Mouse (Mus musculus) embryonic facial prominence, embryonic 15.5 days (tissue): ENCODE measurements around the gene Dmkn. TPM values are rescaled to one million over a fixed set of nuclear protein-coding genes. Genes with fewer than 3 reads are reported as not detected.
"Not testable (repeated sequence)": the region's sequence is repeated elsewhere in the genome, so short reads cannot be mapped to it uniquely, and the experiment has no call there.

Source experiments
- ATAC-seq: fragments of 200-750 bp; cut with Nextera tagmentation; 2 replicates; pipeline ENCODE4 v1.8.0; 2017; ENCODE audit warnings: low read depth, moderate TSS enrichment; ENCODE audit not compliant: insufficient number of reproducible peaks, low FRiP score, low TSS enrichment
- H3K27ac ChIP-seq: fragments of 300-500 bp; sonication (generic); replicated peaks from 2 replicates; pipeline ENCODE4 v1.5.1; 2015; ENCODE audit warnings: mild to moderate bottlenecking, inconsistent platforms
- H3K27me3 ChIP-seq: fragments of 300-500 bp; sonication (generic); 2 replicates; pipeline ENCODE4 v1.6.1; 2015; ENCODE audit warnings: inconsistent platforms
- H3K36me3 ChIP-seq: fragments of 300-500 bp; sonication (generic); 2 replicates; pipeline ENCODE4 v1.6.1; 2015; ENCODE audit warnings: mild to moderate bottlenecking, inconsistent platforms
- H3K4me1 ChIP-seq: fragments of 300-500 bp; sonication (generic); 2 replicates; pipeline ENCODE4 v1.6.1; 2015; ENCODE audit warnings: inconsistent platforms
- H3K4me2 ChIP-seq: fragments of 300-500 bp; sonication (generic); replicated peaks from 2 replicates; pipeline ENCODE4 v1.6.1; 2015; ENCODE audit warnings: mild to moderate bottlenecking, inconsistent platforms
- H3K4me3 ChIP-seq: fragments of 300-500 bp; sonication (generic); replicated peaks from 2 replicates; pipeline ENCODE4 v1.5.1; 2015; ENCODE audit warnings: mild to moderate bottlenecking, inconsistent platforms
- H3K9ac ChIP-seq: fragments of 300-500 bp; sonication (generic); 2 replicates; pipeline ENCODE4 v1.6.1; 2015; ENCODE audit warnings: inconsistent platforms
- H3K9me3 ChIP-seq: fragments of 300-500 bp; sonication (generic); replicated peaks from 2 replicates; pipeline ENCODE4 v1.6.1; 2016; ENCODE audit warnings: inconsistent platforms
- WGBS: fragments of 180-500 bp; shearing (Covaris S2); methylation state at CpG from one replicate; pipeline ENCODE4 v1.1.7; 2015; 5-methylcytosine and 5-hydroxymethylcytosine counted together
- polyA plus RNA-seq: library from polyadenylated mRNA; unstranded; fragments of >200 nt; fragmentation: Nextera tagmentation; extraction: Ambion mirVana; gene quantifications from 2 replicates; pipeline ENCODE4 v1.2.1, GENCODE M21; 2015

Dmkn gene
- 491 and 576 TPM in 2 replicates for polyA plus RNA-seq

DNA sequence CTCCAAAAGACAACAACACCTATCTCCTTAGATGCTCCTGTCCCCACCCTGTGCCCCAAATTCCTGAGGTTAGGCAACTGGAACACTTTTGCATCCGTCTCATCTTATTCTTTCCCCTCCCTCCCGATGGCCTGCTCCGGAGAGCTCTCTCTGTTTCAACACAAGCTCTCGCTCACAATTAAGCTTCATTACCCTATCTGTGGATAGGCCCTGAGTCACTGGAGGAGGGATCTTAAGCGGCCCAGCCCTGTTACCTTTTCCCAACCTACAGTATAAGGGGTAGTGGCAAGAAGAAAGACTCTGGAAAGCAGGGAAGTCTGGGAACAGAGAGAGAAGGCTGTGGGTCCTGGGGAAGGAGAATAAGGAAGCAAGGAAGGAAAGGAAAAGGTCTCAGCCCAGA lies at the start of gene Dmkn:
Gene Dmkn, plus strand, starts transcription at position 301 of the 400 bp plus-strand sequence.
- 30% methylated on average over 5 of the region's 5 CpGs for WGBS
- no peak within 1 kb of the TSS for H3K4me2 ChIP-seq
- no peaks in the 10 kb centered on the region for H3K4me1 ChIP-seq
- no peaks in the 10 kb centered on the region for H3K9me3 ChIP-seq
- peak within 1 kb of the TSS; percentile 24 for H3K4me3 ChIP-seq
- no peak within 1 kb of the TSS for H3K9ac ChIP-seq
- ATAC-seq, result no peak
- H3K27ac ChIP-seq, result peak within 1 kb of the TSS; percentile 51; the same call in 1 of the 2 replicates
- peaks cover 8% of the 10 kb centered on the region; the same call in 1 of the 2 replicates for H3K27me3 ChIP-seq
- H3K36me3 ChIP-seq, result no peaks in the 10 kb centered on the region

DNA sequence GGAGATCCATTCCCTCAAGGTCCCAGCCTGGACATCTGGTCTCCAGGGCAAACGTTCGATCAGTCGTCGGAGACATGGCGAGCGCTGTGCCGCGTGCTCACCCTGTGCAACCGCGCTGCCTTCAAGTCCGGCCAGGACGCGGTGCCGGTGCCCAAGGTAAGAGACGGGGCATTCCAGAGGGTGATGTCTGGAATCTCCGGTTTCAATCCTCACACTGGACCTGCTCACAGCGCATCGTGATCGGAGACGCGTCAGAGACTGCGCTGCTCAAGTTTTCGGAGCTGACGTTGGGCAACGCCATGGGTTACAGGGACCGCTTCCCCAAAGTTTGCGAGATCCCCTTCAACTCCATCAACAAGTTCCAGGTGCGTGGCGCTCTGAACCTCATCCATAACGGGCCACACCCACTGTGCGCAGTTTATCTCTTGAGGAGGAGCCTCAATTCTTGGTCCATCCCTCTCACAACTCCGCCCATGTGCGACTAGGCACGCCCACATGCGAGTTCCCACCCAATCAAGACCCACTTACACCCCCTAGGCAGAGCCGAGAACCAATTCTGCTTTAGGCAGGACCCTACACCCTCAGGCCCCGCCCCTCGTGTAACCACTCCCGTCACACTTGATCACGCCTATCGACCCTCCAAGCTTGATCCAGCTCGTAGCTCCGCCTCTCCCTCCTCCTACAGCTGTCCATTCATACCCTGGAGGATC lies 46.4 kb upstream of the Dmkn start:
- Histone ChIP-seq H3K4me3 (peak overlapping the region; percentile 36), H3K36me3 (no peaks in the 10 kb centered on the region), H3K27ac (no peak overlapping the region), H3K4me2 (peak overlapping the region; percentile 59), H3K27me3 (peaks cover 36% of the 10 kb centered on the region), H3K9ac (no peak overlapping the region), H3K9me3 (no peaks in the 10 kb centered on the region), H3K4me1 (peaks cover 10% of the 10 kb centered on the region)
- peak; percentile 90 for ATAC-seq
- 3% methylated on average over 43 of the region's 43 CpGs for WGBS

DNA sequence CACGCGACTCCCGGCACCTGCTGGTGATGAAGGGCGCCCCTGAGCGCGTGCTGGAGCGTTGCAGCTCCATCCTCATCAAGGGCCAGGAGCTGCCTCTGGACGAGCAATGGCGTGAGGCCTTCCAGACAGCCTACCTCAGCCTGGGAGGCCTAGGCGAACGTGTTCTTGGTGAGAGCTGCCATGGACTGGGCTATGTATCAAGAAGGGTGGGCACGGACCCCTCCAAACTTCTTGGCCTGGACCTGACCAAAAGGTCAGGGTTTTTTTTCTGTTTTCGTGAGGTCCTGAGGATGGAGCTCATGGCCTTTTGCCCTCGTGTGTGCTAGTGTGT lies 45.9 kb upstream of the Dmkn start:
- Histone ChIP-seq H3K4me3 (peak overlapping the region; percentile 36), H3K4me1 (peaks cover 10% of the 10 kb centered on the region), H3K27me3 (peaks cover 39% of the 10 kb centered on the region), H3K9ac (no peak overlapping the region), H3K4me2 (peak overlapping the region; percentile 59), H3K36me3 (no peaks in the 10 kb centered on the region), H3K27ac (no peak overlapping the region), H3K9me3 (no peaks in the 10 kb centered on the region)
- 11% methylated on average over 14 of the region's 14 CpGs for WGBS
- ATAC-seq, result no peak

DNA sequence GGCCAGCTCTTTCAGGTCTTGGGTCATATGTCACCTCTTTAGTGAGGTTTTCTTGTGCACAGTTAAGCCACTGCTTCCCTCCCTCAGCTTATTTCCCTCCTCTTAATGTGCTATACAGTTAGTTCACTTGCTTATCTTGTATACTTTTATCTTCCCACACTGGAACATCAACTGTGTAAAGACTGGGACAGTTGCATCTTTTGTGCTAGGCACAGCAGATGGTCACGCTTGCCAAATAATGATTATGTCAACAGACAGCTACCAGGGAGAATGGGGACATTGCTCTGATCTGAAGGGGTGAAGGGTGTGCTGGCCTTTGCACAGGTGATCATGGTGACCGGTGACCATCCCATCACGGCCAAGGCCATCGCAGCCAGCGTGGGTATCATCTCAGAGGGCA lies 43.9 kb upstream of the Dmkn start:
- Histone ChIP-seq H3K27me3 (peaks cover 39% of the 10 kb centered on the region), H3K4me1 (peaks cover 10% of the 10 kb centered on the region), H3K36me3 (no peaks in the 10 kb centered on the region), H3K9ac (no peak overlapping the region), H3K4me2 (no peak overlapping the region), H3K9me3 (no peaks in the 10 kb centered on the region), H3K27ac (no peak overlapping the region), H3K4me3 (no peak overlapping the region)
- no peak for ATAC-seq
- WGBS, result 91% methylated on average over 5 of the region's 5 CpGs

DNA sequence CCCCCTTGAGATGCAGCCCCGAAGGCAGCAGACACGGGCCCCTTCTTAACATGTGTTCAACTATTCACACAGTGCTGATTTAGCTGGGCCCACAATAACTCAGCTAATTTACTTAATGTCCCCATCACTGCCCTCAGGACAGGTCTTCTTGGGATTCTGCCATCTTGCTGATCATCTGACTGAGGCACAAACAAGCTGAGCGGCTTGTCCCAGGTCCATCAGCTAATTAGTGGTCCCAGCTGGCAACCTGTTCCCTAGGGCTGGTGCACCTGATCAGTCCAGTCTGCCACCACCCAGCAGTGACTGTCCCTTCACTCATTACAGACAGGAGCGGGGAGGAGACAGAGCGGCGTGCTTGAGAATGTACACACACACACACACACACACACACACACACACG lies 42.3 kb upstream of the Dmkn start:
- H3K27ac ChIP-seq, result no peak overlapping the region
- H3K9me3 ChIP-seq, result no peaks in the 10 kb centered on the region
- H3K27me3 ChIP-seq, result peaks cover 25% of the 10 kb centered on the region
- peaks cover 3% of the 10 kb centered on the region for H3K36me3 ChIP-seq
- no peak overlapping the region for H3K4me2 ChIP-seq
- H3K4me1 ChIP-seq, result peaks cover 10% of the 10 kb centered on the region
- 77% methylated on average over 7 of the region's 7 CpGs for WGBS
- H3K9ac ChIP-seq, result no peak overlapping the region
- ATAC-seq, result no peak
- H3K4me3 ChIP-seq, result no peak overlapping the region

DNA sequence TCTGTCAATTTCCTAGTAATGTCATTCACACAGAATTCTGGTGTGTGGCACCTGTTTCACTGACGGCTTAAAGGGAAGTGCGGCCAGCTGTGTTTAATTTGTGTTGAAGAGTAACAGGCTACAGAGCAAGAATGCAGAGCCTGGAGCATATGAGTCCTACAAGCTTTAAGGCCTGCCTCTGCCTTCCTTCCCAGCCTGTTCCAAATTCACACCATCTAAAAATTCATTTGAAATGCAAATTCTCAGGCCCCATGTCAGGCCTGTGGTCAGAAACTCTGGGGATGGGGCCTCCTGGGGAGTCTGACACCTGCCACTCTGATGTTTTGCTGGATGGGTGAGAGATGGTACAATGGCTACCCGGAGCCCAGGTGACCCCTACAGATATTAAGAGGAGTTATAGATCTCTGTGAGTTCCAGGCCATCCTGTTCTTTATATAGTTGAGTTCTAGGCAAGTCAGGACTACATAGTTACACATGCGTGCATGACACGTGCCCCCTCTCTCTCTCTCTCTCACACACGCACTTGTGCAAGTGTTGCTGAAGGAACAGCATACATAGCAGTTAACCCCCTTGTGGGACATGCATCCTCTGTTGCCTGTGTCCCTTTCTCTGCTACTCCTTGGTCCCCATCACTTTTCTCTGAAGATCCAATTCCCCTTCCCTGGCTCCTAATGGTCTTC lies 40.1 kb upstream of the Dmkn start:
- Histone ChIP-seq H3K9ac (no peak overlapping the region), H3K9me3 (no peaks in the 10 kb centered on the region), H3K4me3 (no peak overlapping the region), H3K27me3 (0 out of 2 replicates have a peak, but pooled peaks cover 7% of the 10 kb centered on the region), H3K36me3 (peaks cover 16% of the 10 kb centered on the region), H3K27ac (no peak overlapping the region), H3K4me1 (peaks cover 6% of the 10 kb centered on the region), H3K4me2 (no peak overlapping the region)
- WGBS, result 49% methylated on average over 6 of the region's 6 CpGs
- no peak for ATAC-seq

DNA sequence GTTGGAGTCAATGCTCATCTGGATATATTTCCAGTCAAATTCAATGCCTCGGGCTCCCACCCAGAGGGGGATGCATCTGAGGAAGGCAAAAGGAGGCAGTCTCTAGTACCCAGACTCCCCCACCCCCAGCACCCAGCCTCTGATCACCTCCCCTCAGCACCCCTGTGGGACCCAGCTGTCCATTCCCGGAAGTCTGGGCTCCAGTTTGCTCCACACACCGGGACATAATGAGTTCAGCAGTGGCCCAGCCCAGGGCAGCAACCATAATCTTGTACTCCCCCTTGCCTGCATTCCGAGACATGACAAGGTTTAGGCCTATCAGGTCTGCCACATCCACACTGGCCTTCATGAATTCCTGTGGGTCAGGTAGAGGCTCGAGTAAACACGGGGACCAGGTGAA lies 35.3 kb upstream of the Dmkn start:
- 79% methylated on average over 6 of the region's 6 CpGs for WGBS
- H3K9me3 ChIP-seq, result no peaks in the 10 kb centered on the region
- no peaks in the 10 kb centered on the region for H3K27me3 ChIP-seq
- 0 out of 2 replicates have a peak overlapping the region, but pooled peaks have one; percentile 77 for H3K9ac ChIP-seq
- peaks cover 18% of the 10 kb centered on the region for H3K4me1 ChIP-seq
- H3K4me3 ChIP-seq, result peak overlapping the region; percentile 66
- peak overlapping the region; percentile 78 for H3K4me2 ChIP-seq
- H3K27ac ChIP-seq, result no peak overlapping the region
- no peak for ATAC-seq
- H3K36me3 ChIP-seq, result peaks cover 31% of the 10 kb centered on the region

DNA sequence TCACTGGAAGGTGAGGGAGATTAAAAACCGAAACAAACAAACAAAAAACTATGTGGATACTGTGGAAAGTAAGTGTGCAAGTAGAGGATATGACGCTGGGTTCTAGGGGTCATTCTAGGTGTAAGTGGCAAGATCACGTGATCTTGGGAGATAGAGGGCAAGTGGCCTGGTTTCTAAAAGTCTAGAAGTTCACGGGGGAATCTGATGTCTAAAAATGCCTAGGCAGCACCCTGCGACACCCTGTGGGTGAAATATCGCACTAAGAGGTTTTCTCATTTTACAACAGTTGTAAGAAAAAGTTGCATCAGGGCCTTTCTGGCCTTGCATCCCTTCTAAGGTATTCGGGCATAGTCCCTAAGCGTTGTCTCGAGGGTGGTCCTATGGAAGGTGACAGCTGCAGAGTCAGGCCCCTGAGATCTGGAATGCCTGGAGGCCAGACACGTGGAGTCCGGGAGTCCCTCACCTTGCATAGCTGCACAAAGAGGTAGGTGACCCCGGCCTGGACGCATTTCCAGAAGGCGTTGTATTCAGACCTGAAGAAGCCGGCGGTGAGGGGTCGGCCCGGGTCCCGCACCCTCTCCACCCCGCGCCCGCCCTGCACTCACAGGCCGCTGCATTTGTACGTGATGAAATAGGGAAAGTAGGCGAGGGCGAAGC lies 34.7 kb upstream of the Dmkn start:
- Histone ChIP-seq H3K27me3 (no peaks in the 10 kb centered on the region), H3K36me3 (peaks cover 33% of the 10 kb centered on the region), H3K4me2 (peak overlapping the region; percentile 78), H3K9ac (peak overlapping the region; percentile 77), H3K27ac (0 out of 2 replicates have a peak overlapping the region, but pooled peaks have one; percentile 31), H3K9me3 (no peaks in the 10 kb centered on the region), H3K4me1 (peaks cover 18% of the 10 kb centered on the region), H3K4me3 (peak overlapping the region; percentile 66)
- whole genome bisulfite sequencing, result 6% methylated on average over 26 of the region's 26 CpGs
- ATAC-seq, result peak; percentile 12; the same call in 1 of the 2 replicates

DNA sequence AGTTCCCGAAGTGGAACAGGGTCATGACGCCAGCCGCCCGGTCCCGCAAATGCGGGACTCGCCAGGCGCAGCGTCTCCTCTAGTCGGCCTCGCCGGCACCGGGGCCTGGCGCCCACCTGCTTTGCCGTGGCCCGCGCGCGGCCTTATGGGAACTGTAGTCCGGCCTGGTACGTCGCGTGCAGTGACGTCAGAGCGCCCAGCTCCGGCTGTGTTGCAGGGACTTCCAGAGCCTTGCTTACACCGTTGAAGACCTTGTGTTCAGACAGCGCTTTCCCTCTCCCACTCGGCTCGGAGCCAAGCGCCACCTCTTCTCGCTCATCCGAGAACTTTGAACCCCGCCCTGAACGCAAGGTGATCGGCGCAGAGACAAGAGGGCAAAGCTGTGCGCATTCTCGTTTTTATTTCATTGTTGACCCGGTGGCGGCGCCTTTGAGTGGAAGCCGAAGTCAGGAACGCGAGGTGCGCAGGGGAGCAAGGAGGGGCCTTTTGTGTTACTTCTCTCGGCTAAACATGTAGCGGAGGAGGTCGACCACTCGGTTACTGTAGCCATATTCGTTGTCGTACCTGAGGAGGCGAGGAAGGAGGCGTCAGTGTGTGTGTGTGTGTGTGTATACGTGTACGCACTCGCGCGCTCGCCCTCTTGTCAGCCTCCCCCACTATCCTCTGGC lies 34.0 kb upstream of the Dmkn start, which contains the start of gene Tmem147:
Gene Tmem147, minus strand, starts transcription at position 145 of the 668 bp plus-strand sequence.
- Histone ChIP-seq H3K27me3 (no peaks in the 10 kb centered on the region), H3K36me3 (peaks cover 37% of the 10 kb centered on the region), H3K4me1 (peaks cover 18% of the 10 kb centered on the region), H3K9me3 (no peaks in the 10 kb centered on the region), H3K9ac (peak within 1 kb of the TSS; percentile 77), H3K4me3 (peak within 1 kb of the TSS; percentile 66), H3K27ac (peak within 1 kb of the TSS; percentile 88), H3K4me2 (peak within 1 kb of the TSS; percentile 78)
- peak; percentile 96 for ATAC-seq
- under 1% methylated on average over 60 of the region's 60 CpGs for WGBS

DNA sequence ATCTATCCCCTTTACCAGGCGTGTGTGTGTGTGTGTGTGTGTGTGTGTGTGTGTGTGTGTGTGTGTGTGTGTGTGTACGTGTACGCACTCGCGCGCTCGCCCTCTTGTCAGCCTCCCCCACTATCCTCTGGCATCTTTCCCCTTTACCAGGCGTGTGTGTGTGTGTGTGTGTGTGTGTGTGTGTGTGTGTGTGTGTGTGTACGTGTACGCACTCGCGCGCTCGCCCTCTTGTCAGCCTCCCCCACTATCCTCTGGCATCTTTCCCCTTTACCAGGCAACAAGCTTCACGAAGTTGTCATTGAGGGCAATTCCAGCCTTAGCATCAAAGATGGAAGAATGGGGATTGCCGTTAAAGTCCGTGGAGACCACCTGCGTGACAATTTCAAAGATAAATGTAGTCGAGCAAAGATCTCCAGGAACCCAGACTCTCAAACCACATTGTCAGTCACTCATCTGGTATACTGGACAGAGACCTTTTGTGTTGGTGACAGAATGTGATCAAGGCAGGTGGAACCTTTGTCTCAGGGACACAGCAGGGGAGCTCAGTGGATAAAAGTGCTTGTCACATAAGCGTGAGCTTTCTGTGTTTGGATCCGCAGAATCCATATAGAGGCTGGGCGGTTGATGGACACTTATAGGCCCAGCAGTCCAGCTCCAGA lies 33.4 kb upstream of the Dmkn start:
- Histone ChIP-seq H3K27ac (peak overlapping the region; percentile 88), H3K4me1 (peaks cover 18% of the 10 kb centered on the region), H3K9ac (peak overlapping the region; percentile 77), H3K4me2 (peak overlapping the region; percentile 78), H3K4me3 (peak overlapping the region; percentile 66), H3K36me3 (peaks cover 42% of the 10 kb centered on the region)
- H3K9me3 ChIP-seq, H3K27me3 ChIP-seq, ATAC-seq: not testable (repeated sequence)
- WGBS, result 23% methylated on average over 15 of the region's 22 CpGs
